Mouse (Mus musculus) thymus, postnatal 36 days (tissue): ENCODE data around the gene Gsc2.

Experiments used
- DNase-seq, 2 experiments: peaks; one replicate each; pipeline ENCODE4 v3.0.0; 2022; ENCODE audit warnings: mixed read lengths in 2 of 2

Gsc2 gene

GRCm38 (mm10) chr16:17922163-17922538 lies 7.3 kb upstream of the Gsc2 start:
- peak in 1 of 2 experiments; percentile 30 for DNase-seq

DNA sequence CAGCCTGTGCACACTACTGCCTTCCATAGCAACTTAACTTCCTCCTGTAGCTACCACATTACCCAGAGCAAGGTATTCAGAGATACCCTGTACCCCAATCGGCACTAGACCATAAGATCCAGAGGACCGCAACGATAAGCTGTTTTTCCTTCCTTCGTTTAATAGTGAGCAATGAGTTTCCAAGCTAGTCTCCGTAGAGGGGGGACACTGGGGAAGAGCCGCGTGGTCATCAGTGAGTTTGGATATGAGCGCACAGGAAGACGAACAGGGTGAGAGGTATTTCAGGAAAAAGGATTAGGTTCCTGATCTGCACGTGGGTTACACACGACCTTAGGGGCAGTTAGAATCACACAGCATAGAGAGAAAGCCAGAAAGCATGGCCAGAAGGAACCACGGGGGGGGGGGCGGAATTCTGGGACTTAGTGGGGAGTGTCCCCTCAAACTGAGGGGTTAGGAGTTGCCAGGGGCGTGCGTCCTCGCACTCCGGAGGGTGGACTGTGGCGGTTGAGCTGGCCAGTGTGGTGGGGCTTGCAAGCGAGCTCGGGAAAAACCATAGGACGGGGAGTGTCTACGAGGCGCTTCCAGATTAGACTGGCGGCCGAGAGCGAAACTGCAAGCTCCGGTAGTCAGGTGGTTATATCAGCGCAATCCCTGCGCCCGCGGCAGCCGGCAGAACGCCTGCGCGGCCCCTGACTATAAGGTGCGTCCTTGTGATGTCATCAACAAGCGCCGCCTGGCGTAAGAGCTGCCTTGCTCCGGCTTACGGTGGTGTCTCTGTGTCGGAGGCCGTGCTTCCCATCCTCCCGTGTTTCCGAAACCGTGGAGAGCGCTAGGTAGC lies 6.7 kb upstream of the Gsc2 start:
- DNase-seq: peak; percentile 91 to 93

DNA sequence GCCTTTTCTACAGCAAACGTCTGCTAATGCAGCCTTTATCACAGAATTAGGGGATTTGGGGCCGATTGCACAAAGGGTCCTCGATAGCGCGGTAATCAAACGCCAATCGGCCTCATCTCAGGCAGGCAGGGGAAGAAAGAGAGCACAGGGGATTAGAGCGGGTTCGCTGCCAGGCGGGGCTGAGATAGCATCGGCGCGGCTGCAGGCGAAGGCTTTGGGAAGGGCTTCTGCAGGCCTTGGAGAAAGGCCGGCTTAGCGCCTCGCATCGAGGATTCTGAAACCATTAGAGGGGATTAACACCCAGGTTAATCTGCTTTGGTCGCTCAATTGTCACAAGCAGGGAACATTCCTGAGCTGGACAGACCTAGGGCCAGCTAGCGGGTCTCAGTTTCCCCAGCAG lies 5.7 kb upstream of the Gsc2 start:
- DNase-seq: no peak

GRCm38 (mm10) chr16:17911052-17911595 lies 3.7 kb downstream of the Gsc2 start, which contains the start of gene Ess2:
Ess2 (minus strand) TSS chr16:17911348.
- peak; percentile 83 to 89 for DNase-seq

- no peak for DNase-seq
Measured at GRCm38 (mm10) chr16:17898462-17898861, 16.4 kb downstream of the Gsc2 start, which contains the start of the genes Dgcr2 and Tssk2. Dgcr2 (minus strand) TSS chr16:17898562. Tssk2 (plus strand) TSS chr16:17898637.

GRCm38 (mm10) chr16:17896091-17896490 lies 18.8 kb downstream of the Gsc2 start:
- DNase-seq: no peak

GRCm38 (mm10) chr16:17893923-17894322 lies 20.9 kb downstream of the Gsc2 start, which contains the start of gene Tssk1:
Tssk1 (plus strand) TSS chr16:17894223.
- DNase-seq: no peak

GRCm38 (mm10) chr16:17892606-17893005 lies 22.3 kb downstream of the Gsc2 start:
- no peak for DNase-seq

DNA sequence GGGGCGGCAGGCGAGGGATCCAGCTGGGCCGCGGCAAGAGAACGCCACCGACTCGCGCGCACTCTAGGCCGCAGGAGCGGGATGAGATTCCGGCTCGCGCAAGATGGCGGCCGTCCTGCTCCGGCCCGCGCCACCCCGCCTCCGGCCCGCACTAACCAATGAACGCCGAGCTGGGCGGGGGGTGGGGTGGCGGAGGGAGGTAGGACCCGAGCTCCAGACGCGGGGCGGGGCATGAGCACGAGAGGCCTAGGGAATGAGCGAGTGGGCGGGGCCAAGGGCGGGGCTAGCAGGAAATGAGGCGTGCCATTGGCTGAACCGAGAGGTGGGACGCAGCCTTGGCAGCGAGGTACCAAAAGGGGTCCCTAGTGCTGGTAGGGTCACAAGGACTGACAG lies 23.3 kb downstream of the Gsc2 start, which contains the start of gene Gm20518:
TSS of gene Gm20518 (minus strand) at position 105 of the 393 bp plus-strand sequence.
- peak; percentile 99 to 100 for DNase-seq

DNA sequence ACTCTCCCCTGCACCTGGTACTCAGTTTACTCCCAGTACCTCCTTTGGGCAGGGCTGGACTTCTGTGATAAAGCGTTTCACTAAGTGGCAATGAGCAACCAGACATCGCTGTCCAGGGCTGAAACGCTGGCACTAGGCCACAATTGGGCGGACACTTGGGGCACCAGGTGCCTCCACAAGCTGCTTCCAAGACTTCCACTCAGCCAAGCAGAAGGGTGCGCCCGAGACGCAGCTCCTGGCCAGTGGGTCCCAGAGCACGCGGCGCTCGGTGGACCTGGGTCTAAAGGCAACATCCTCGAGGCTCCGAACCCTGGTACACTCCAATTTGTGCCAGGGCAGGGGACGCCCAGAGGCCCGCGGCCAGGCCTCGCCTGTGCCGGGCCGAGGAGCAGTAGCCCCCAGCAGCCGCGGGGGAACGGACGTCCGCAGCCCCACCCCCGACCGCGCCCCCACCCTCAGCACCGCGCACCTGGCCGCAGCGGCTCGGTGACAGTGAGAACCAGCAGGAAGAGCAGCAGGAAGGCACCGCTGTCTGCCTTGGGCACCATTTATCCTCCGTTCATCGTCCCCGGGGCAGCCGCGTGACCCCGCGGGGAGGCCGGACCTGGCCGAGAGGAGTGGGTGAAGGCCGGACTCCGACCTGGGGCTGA lies 23.8 kb downstream of the Gsc2 start:
- DNase-seq: no peak

DNA sequence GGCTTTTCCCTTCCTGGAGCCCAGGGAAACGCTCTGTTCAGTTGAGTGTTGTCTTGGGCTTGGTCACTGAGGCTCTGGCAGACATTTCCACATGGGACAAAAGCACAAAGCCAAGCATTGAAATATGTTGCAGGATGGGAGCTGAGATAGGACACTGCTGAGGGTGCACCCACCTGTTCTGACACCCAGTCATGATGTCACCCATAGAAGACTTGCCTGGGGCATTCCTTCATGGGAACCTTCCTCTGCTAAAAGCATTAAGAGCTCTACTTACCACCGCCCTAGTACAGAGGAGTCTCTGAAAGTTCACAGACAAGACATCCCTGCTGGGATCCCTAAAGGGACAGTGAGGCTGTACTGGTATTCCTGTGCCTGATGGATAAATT lies 24.5 kb downstream of the Gsc2 start:
- no peak for DNase-seq

DNA sequence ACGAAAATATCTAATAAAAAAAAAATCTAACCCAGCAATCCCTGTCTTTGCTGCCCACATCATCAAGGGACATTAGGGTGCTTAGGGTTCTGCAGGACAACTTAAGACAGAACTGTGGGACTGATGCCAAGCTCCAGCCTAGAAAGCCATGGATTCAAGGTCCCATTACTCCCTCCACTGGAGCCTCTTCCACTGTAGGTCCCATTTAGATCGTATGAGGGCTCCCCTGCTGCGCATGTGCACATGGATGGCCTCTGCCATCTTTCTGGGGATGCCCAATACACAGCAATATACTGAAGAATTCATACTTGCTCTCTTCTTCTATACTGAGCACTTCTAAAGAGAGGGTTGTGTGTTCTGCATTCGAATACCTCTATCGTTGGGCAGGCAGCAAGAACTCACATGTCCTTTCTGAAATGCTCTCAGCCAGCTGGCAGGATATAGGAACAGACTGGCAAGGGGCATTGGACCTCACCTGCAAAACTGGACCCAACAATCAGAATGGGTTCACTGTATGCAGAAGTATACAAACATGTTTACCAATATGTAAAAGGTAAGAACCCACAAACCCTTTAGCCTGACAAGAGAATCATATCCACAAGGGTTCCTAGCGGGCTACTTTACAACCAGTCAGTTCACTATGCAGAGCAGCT lies 25.0 kb downstream of the Gsc2 start:
- no peak for DNase-seq

- no peak for DNase-seq
Measured at GRCm38 (mm10) chr16:17884116-17884515, 30.7 kb downstream of the Gsc2 start.

DNA sequence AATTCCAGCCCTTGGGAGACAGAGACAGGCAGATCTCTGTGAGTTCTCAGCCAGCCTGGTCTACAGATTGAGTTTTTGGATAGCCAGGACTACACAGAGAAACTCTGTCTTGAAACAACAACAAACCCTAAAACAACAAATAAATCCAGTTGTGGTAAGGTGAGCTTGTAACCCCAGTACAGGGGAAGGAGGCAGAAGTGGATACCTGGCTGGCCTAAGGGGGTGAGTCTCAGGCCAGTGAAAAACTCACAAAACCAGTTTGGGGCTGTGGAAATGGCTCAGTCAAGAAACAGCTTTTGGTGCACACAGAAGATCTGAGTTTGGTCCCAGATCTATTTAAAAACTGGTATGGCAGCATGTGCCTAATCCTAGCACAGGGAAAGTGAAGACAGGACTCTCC lies 32.7 kb downstream of the Gsc2 start:
- no peak for DNase-seq

DNA sequence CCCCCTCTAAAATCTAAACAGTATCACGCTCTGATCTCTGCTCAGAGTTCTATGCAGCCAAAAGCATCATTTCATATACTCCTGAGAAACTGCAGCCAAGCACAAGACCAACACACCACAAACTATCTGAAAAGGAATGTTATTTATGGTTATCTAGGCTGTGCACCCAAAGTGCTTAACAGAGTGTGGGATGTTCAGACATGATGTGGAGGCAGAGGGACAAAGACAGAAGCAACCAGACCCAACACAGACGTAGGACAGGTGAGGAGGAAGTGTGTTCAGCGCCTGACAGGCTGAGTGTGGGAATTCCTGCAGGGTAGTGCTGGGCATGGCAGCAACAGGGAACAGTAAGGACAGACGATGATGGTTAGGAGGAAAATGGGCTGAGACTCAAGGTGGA lies 35.3 kb downstream of the Gsc2 start:
- no peak for DNase-seq

DNA sequence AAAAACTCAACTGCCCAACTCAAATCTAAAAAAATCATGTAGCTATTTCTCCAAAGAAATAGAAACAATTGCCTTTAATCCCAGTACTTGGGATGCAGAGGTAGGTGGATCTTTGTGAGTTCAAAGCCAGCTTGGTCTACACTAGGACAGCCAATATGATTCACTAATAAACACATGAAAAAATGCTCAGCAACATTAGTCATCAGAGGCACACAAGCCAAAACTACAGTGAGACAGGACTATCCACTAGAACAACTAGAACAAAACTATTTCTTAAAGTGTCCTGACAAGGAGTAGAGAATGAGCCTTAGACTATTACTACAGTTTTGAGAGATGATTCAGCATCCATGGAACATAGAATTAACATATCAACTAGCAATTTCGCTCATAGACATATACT lies 38.8 kb downstream of the Gsc2 start:
- no peak for DNase-seq

GRCm38 (mm10) chr16:17875174-17875573 lies 39.7 kb downstream of the Gsc2 start:
- no peak for DNase-seq

GRCm38 (mm10) chr16:17872995-17873394 lies 41.9 kb downstream of the Gsc2 start:
- no peak for DNase-seq

GRCm38 (mm10) chr16:17871248-17871647 lies 43.6 kb downstream of the Gsc2 start:
- DNase-seq: no peak

- no peak for DNase-seq
Measured at GRCm38 (mm10) chr16:17865770-17866169, 49.1 kb downstream of the Gsc2 start.

DNA sequence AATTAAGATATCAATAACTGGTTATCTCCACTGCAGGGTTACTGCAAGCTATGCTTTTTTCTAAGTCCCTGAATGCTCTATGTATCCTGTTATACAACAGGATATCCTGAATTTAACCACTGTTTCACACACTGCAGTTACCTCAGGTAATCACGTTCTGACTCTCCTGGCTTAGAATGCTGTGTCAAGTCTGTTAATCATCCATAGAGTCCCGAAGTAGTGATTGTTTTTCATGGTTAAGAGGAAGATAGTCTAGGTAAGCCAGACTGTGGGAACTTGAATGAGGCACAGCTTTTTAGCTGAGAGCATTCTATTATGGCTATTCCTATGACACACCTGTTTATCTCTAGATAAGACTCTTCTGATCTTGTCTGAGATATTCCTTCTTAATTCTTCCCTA lies 49.6 kb downstream of the Gsc2 start:
- DNase-seq: no peak
